Mouse (Mus musculus) embryonic facial prominence, embryonic 14.5 days (tissue): ENCODE results near the gene Gla. TPM values are rescaled to one million over a fixed set of nuclear protein-coding genes. Genes with fewer than 3 reads are reported as not detected.

Experiments used
- ATAC-seq: fragments of 200-750 bp; cut with Nextera tagmentation; 2 replicates; pipeline ENCODE4 v1.8.0; 2017; ENCODE audit warnings: low read depth, moderate number of reproducible peaks, moderate TSS enrichment
- DNase-seq: peaks from one replicate; pipeline ENCODE4 v3.0.0-alpha.2; 2015; ENCODE audit warnings: low spot score
- H3K27ac ChIP-seq: fragments of 300-500 bp; sonication (generic); replicated peaks from 2 replicates; pipeline ENCODE4 v1.5.1; 2014; ENCODE audit warnings: low read depth, mild to moderate bottlenecking, low read length, moderate library complexity
- H3K27me3 ChIP-seq: fragments of 300-500 bp; sonication (generic); replicated peaks from 2 replicates; pipeline ENCODE4 v1.6.1; 2014; ENCODE audit warnings: low read length; ENCODE audit not compliant: control insufficient read depth, insufficient read depth
- H3K36me3 ChIP-seq: fragments of 300-500 bp; sonication (generic); 2 replicates; pipeline ENCODE4 v1.6.1; 2014; ENCODE audit warnings: low read length, mixed read lengths; ENCODE audit not compliant: control insufficient read depth, insufficient read depth
- H3K4me1 ChIP-seq: fragments of 300-500 bp; sonication (generic); 2 replicates; pipeline ENCODE4 v1.6.1; 2014; ENCODE audit warnings: antibody characterized with exemption, low read length; ENCODE audit not compliant: control insufficient read depth, insufficient read depth
- H3K4me2 ChIP-seq: fragments of 300-500 bp; sonication (generic); 2 replicates; pipeline ENCODE4 v1.6.1; 2014; ENCODE audit warnings: low read depth, mild to moderate bottlenecking, low read length, moderate library complexity, mixed read lengths
- H3K4me3 ChIP-seq: fragments of 300-500 bp; sonication (generic); 2 replicates; pipeline ENCODE4 v1.5.1; 2014; ENCODE audit warnings: low read depth, mild to moderate bottlenecking, low read length
- H3K9ac ChIP-seq: fragments of 300-500 bp; sonication (generic); 2 replicates; pipeline ENCODE4 v1.6.1; 2014; ENCODE audit warnings: low read depth, mild to moderate bottlenecking, low read length, moderate library complexity, mixed read lengths
- H3K9me3 ChIP-seq: fragments of 300-500 bp; sonication (generic); 2 replicates; pipeline ENCODE4 v1.6.1; 2016; ENCODE audit warnings: low read length; ENCODE audit not compliant: control insufficient read depth
- WGBS: fragments of 180-500 bp; shearing (Covaris S2); extraction: QIAGEN DNeasy Blood & Tissue Kit; methylation state at CpG from one replicate; pipeline ENCODE4 v1.1.7; 2014; 5-methylcytosine and 5-hydroxymethylcytosine counted together
- polyA plus RNA-seq: library from polyadenylated mRNA; unstranded; fragments of >200 nt; fragmentation: Nextera tagmentation; extraction: Ambion mirVana; gene quantifications from 2 replicates; pipeline ENCODE4 v1.2.1, GENCODE M21; 2014

Gene Gla
- polyA plus RNA-seq, 1 experiment from 2014 or later = 4.9 TPM

GRCm38 (mm10) chrX:134628200-134628599 lies 27.3 kb upstream of the Gla start:
- Histone ChIP-seq H3K27ac (no peak overlapping the region), H3K4me2 (no peak overlapping the region), H3K27me3 (no peaks in the 10 kb centered on the region), H3K9me3 (no peaks in the 10 kb centered on the region), H3K4me1 (no peaks in the 10 kb centered on the region), H3K4me3 (no peak overlapping the region), H3K9ac (no peak overlapping the region), H3K36me3 (no peaks in the 10 kb centered on the region)
- ATAC-seq (no peak), DNase-seq (no peak)
- 81% methylated on average over 2 of the region's 2 CpGs for WGBS

GRCm38 (mm10) chrX:134623350-134623749 lies 22.4 kb upstream of the Gla start:
- H3K4me3 ChIP-seq = no peak overlapping the region
- ATAC-seq = no peak
- no peaks in the 10 kb centered on the region for H3K36me3 ChIP-seq
- H3K4me2 ChIP-seq = no peak overlapping the region
- H3K9me3 ChIP-seq = no peaks in the 10 kb centered on the region
- no peaks in the 10 kb centered on the region for H3K27me3 ChIP-seq
- no peaks in the 10 kb centered on the region for H3K4me1 ChIP-seq
- H3K27ac ChIP-seq = no peak overlapping the region
- 83% methylated on average over 4 of the region's 4 CpGs for WGBS
- no peak for DNase-seq
- H3K9ac ChIP-seq = no peak overlapping the region

DNA sequence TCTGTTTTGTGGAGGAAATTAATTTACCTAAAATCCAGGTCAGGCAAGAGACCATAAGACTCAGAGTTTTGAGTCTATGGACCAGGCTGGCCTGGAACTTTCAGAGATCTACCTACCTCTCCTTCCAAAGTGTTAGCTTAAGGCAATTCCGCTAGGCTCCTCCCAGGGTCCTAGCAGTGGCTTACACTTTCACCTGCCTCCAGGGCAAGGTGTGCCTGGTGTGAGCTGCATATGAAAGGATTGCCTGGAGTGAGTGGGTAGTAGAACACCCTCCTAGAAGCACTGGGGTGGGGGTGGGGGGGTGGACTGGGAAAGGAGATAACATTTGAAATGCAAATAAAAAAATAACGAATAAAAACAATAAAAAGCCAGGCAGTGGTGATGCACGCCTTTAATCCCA lies 20.8 kb upstream of the Gla start:
- H3K4me3 ChIP-seq = no peak overlapping the region
- H3K4me1 ChIP-seq = no peaks in the 10 kb centered on the region
- no peak overlapping the region for H3K27ac ChIP-seq
- 75% methylated on average over 3 of the region's 3 CpGs for WGBS
- H3K4me2 ChIP-seq = no peak overlapping the region
- no peaks in the 10 kb centered on the region for H3K27me3 ChIP-seq
- ATAC-seq (no peak), DNase-seq (no peak)
- H3K9ac ChIP-seq = no peak overlapping the region
- no peaks in the 10 kb centered on the region for H3K9me3 ChIP-seq
- H3K36me3 ChIP-seq = no peaks in the 10 kb centered on the region

DNA sequence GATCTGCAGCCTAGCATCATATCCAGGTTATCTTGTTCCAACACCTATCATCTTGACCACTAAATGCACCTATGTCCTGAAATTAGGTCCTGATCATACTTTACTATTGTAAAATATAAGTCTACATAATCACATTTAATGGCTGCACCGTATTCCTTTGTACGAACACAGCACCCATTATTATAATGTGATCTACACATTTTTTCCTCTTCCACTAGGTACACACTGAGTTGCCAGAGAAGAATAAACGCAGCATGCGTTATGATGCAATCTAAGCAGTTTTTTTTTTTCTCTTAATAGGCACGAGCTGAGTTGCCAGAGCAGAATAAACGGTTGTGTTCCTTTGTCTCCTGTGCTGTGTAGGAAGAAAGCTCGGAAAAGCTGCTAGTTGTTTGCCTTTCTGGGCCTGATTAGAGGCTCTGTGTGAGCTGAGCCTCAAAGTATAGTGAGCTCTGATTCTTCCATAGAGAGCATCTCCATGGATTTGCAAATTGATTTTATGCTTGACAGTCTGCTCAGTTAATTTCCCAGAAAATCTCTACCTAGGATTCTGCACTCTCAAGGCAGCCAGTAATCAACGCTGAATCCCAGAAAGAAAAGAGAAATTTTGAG lies 19.4 kb upstream of the Gla start:
- peak; percentile 41; the same call in 1 of the 2 replicates for ATAC-seq
- no peak overlapping the region for H3K4me2 ChIP-seq
- H3K36me3 ChIP-seq = no peaks in the 10 kb centered on the region
- 48% methylated on average over 8 of the region's 8 CpGs for WGBS
- no peaks in the 10 kb centered on the region for H3K27me3 ChIP-seq
- H3K9ac ChIP-seq = no peak overlapping the region
- H3K4me3 ChIP-seq = no peak overlapping the region
- peak; percentile 23 for DNase-seq
- H3K9me3 ChIP-seq = no peaks in the 10 kb centered on the region
- H3K4me1 ChIP-seq = no peaks in the 10 kb centered on the region
- no peak overlapping the region for H3K27ac ChIP-seq

DNA sequence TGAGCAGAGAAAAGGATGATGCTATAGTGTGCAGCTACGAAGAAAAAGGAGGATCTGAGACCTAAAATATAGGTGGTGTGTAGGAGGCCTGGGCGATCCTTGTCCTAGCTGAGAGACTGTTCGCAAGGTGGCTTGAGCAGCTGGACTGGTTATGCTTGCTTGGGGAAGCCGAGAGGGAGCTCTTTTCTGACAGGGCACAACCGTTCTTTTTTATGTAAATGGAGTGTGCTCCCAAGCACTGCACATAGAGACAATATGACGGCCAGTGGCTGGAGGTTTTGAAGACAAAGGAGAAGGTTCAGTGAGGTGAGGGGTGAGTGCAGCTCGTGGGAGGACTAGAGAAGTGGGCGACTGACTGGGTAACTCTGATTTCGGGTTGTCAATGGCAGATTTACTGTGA lies 18.8 kb upstream of the Gla start:
- no peaks in the 10 kb centered on the region for H3K36me3 ChIP-seq
- no peak for DNase-seq
- H3K4me3 ChIP-seq = no peak overlapping the region
- WGBS = 58% methylated on average over 9 of the region's 9 CpGs
- H3K4me1 ChIP-seq = no peaks in the 10 kb centered on the region
- no peaks in the 10 kb centered on the region for H3K27me3 ChIP-seq
- no peak overlapping the region for H3K27ac ChIP-seq
- ATAC-seq = no peak
- H3K9me3 ChIP-seq = no peaks in the 10 kb centered on the region
- no peak overlapping the region for H3K9ac ChIP-seq
- H3K4me2 ChIP-seq = no peak overlapping the region

- Histone ChIP-seq H3K27me3 (no peaks in the 10 kb centered on the region), H3K4me1 (no peaks in the 10 kb centered on the region), H3K36me3 (no peaks in the 10 kb centered on the region), H3K9ac (no peak overlapping the region), H3K4me2 (no peak overlapping the region), H3K9me3 (no peaks in the 10 kb centered on the region), H3K27ac (no peak overlapping the region), H3K4me3 (no peak overlapping the region)
- DNase-seq = no peak
- ATAC-seq = no peak
- 65% methylated on average over 2 of the region's 2 CpGs for WGBS
These were observed 13.4 kb upstream of the Gla start for GRCm38 (mm10) chrX:134614306-134614705.

GRCm38 (mm10) chrX:134612285-134612959 lies 11.5 kb upstream of the Gla start:
- Histone ChIP-seq H3K27ac (peak overlapping the region; percentile 86), H3K4me2 (peak overlapping the region; percentile 50), H3K27me3 (peaks cover 3% of the 10 kb centered on the region; the same call in 1 of the 2 replicates), H3K9me3 (no peaks in the 10 kb centered on the region), H3K4me1 (no peaks in the 10 kb centered on the region), H3K4me3 (peak overlapping the region; percentile 28), H3K9ac (peak overlapping the region; percentile 55), H3K36me3 (no peaks in the 10 kb centered on the region)
- DNase-seq (peak; percentile 89), ATAC-seq (peak; percentile 90)
- WGBS = 19% methylated on average over 13 of the region's 15 CpGs

DNA sequence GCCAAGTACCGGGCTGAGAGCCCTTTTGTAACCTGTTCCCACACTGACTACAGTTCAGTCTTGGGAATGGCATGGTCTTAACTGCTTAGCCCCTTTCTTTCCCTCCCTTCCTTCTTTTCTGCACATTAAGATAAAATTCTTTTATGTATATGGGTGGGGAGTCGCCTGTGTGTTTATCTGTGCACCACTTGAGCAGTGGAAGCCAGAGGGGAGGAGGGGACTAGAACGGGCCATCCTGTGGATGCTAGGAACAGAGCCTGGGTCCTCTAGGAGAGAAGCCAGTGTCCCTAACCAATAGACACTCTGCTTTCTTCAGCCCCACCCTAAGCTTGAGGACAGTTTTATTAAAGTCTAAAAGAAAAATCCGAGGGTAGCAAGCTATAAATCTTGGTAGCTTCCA lies 10.1 kb upstream of the Gla start:
- H3K4me3 ChIP-seq = no peak overlapping the region
- H3K9ac ChIP-seq = no peak overlapping the region
- no peak for ATAC-seq
- no peaks in the 10 kb centered on the region for H3K4me1 ChIP-seq
- DNase-seq = no peak
- H3K4me2 ChIP-seq = no peak overlapping the region
- no peaks in the 10 kb centered on the region for H3K9me3 ChIP-seq
- no peaks in the 10 kb centered on the region for H3K36me3 ChIP-seq
- H3K27ac ChIP-seq = no peak overlapping the region
- H3K27me3 ChIP-seq = peaks cover 3% of the 10 kb centered on the region; the same call in 1 of the 2 replicates
- WGBS = 80% methylated on average over 4 of the region's 4 CpGs

GRCm38 (mm10) chrX:134609472-134609871 lies 8.5 kb upstream of the Gla start:
- DNase-seq = peak; percentile 50

More at GRCm38 (mm10) chrX:134609472-134609871, 8.5 kb upstream of the Gla start:
- ATAC-seq = no peak
- no peak overlapping the region for H3K9ac ChIP-seq
- H3K4me2 ChIP-seq = no peak overlapping the region
- no peak overlapping the region for H3K4me3 ChIP-seq
- 30% methylated on average over 4 of the region's 4 CpGs for WGBS
- peaks cover 3% of the 10 kb centered on the region; the same call in 1 of the 2 replicates for H3K27me3 ChIP-seq
- no peaks in the 10 kb centered on the region for H3K9me3 ChIP-seq
- no peak overlapping the region for H3K27ac ChIP-seq
- no peaks in the 10 kb centered on the region for H3K4me1 ChIP-seq
- H3K36me3 ChIP-seq = no peaks in the 10 kb centered on the region
